Mouse (Mus musculus) lung, adult 2 months (tissue): Measurements from ENCODE around the gene Nid1. TPM values are rescaled to one million over a fixed set of nuclear protein-coding genes. Genes with fewer than 3 reads are reported as not detected.

ENCODE experiments used
- DNase-seq: peaks from one replicate; pipeline ENCODE4 v3.0.0; 2022
- H3K4me1 ChIP-seq: fragments of 200-500 bp; 2 replicates; pipeline ENCODE4 v1.6.1; 2011; ENCODE audit warnings: low read length; ENCODE audit not compliant: control insufficient read depth, insufficient read depth
- H3K4me3 ChIP-seq: fragments of 200-500 bp; replicated peaks from 2 replicates; pipeline ENCODE3; 2011; ENCODE audit warnings: low read depth, mild to moderate bottlenecking, control low read depth, low read length; ENCODE audit errors: extremely low read depth
- CTCF ChIP-seq: fragments of 200-500 bp; IDR thresholded peaks from 2 replicates; pipeline ENCODE4 v1.5.1; 2011; ENCODE audit warnings: mild to moderate bottlenecking, low read length, control low read depth; ENCODE audit not compliant: insufficient read depth
- POLR2A ChIP-seq: fragments of 200-500 bp; IDR thresholded peaks from 2 replicates; pipeline ENCODE4 v1.6.1; 2011; ENCODE audit warnings: low read depth, mild to moderate bottlenecking, control low read depth, low read length, borderline replicate concordance; ENCODE audit errors: extremely low read depth
- WGBS: fragments of 180-500 bp; shearing (Covaris S2); methylation state at CpG from one replicate; pipeline ENCODE4 v1.1.7; 2018; 5-methylcytosine and 5-hydroxymethylcytosine counted together
- polyA plus RNA-seq: library from polyadenylated mRNA; depleted of rRNA; stranded (reverse); fragments of >200 nt; gene quantifications from 2 replicates; pipeline ENCODE4 v1.2.3, GENCODE M21; 2012

Nid1 gene
- polyA plus RNA-seq, 1 experiment = 94.2 TPM

- TF ChIP-seq CTCF = no peak
- TF ChIP-seq POLR2A = no peak
- Histone ChIP-seq H3K4me1 (no peaks in the 10 kb centered on the region), H3K4me3 (no peak overlapping the region)
- DNase-seq = no peak
- WGBS = 60% methylated on average over 2 of the region's 2 CpGs
Measured at GRCm38 (mm10) chr13:13498022-13498421, 60.7 kb downstream of the Nid1 start.

- TF ChIP-seq POLR2A (no peak), CTCF (no peak)
- no peak for DNase-seq
- H3K4me1 ChIP-seq = peaks cover 6% of the 10 kb centered on the region; the same call in 1 of the 2 replicates
- H3K4me3 ChIP-seq = no peak overlapping the region
- 89% methylated on average over 10 of the region's 10 CpGs for WGBS
Measured at GRCm38 (mm10) chr13:13502406-13502805, 65.1 kb downstream of the Nid1 start.

- WGBS = 28% methylated on average over 4 of the region's 4 CpGs
- peaks cover 6% of the 10 kb centered on the region; the same call in 1 of the 2 replicates for H3K4me1 ChIP-seq
- no peak for TF ChIP-seq POLR2A
- no peak for TF ChIP-seq CTCF
- H3K4me3 ChIP-seq = no peak overlapping the region
- DNase-seq = no peak
Measured at GRCm38 (mm10) chr13:13503695-13504386, 66.5 kb downstream of the Nid1 start.

GRCm38 (mm10) chr13:13505063-13505462 lies 67.7 kb downstream of the Nid1 start:
- H3K4me1 ChIP-seq = peaks cover 6% of the 10 kb centered on the region; the same call in 1 of the 2 replicates
- TF ChIP-seq POLR2A (no peak), CTCF (no peak)
- H3K4me3 ChIP-seq = no peak overlapping the region
- DNase-seq = no peak
- 74% methylated on average over 5 of the region's 5 CpGs for WGBS

GRCm38 (mm10) chr13:13506556-13506955 lies 69.2 kb downstream of the Nid1 start:
- Histone ChIP-seq H3K4me1 (peaks cover 6% of the 10 kb centered on the region; the same call in 1 of the 2 replicates), H3K4me3 (no peak overlapping the region)
- 69% methylated on average over 5 of the region's 5 CpGs for WGBS
- no peak for TF ChIP-seq CTCF
- TF ChIP-seq POLR2A = no peak
- no peak for DNase-seq

- TF ChIP-seq CTCF = no peak
- TF ChIP-seq POLR2A = no peak
- 64% methylated on average over 4 of the region's 4 CpGs for WGBS
- no peak for DNase-seq
- H3K4me1 ChIP-seq = no peaks in the 10 kb centered on the region; the same call in 1 of the 2 replicates
- H3K4me3 ChIP-seq = no peak overlapping the region
Measured at GRCm38 (mm10) chr13:13514861-13515260, 77.5 kb downstream of the Nid1 start.

GRCm38 (mm10) chr13:13516376-13517225 lies 79.2 kb downstream of the Nid1 start:
- peak; percentile 90 for DNase-seq
- WGBS = 41% methylated on average over 17 of the region's 17 CpGs
- H3K4me3 ChIP-seq = no peak overlapping the region
- H3K4me1 ChIP-seq = no peaks in the 10 kb centered on the region; the same call in 1 of the 2 replicates
- TF ChIP-seq CTCF (peak; percentile 99), POLR2A (no peak)

- H3K4me3 ChIP-seq = no peak overlapping the region
- no peaks in the 10 kb centered on the region; the same call in 1 of the 2 replicates for H3K4me1 ChIP-seq
- no peak for TF ChIP-seq POLR2A
- TF ChIP-seq CTCF = no peak
- no peak for DNase-seq
- WGBS = 77% methylated on average over 7 of the region's 7 CpGs
Measured at GRCm38 (mm10) chr13:13518114-13518513, 80.8 kb downstream of the Nid1 start.

- TF ChIP-seq CTCF = no peak
- no peak for TF ChIP-seq POLR2A
- Histone ChIP-seq H3K4me3 (no peak overlapping the region), H3K4me1 (no peaks in the 10 kb centered on the region; the same call in 1 of the 2 replicates)
- 76% methylated on average over 5 of the region's 5 CpGs for WGBS
- no peak for DNase-seq
Measured at GRCm38 (mm10) chr13:13520436-13520835, 83.1 kb downstream of the Nid1 start.
